Mouse (Mus musculus) left cerebral cortex, adult 2 months (tissue): ENCODE results near the gene Cnksr3. TPM values are rescaled to one million over a fixed set of nuclear protein-coding genes. Genes with fewer than 3 reads are reported as not detected.

Experiments
- DNase-seq, 2 experiments: peaks; one replicate each; pipeline ENCODE4 v3.0.0; 2021 to 2022; ENCODE audit warnings: low spot score in 2 of 2, mixed read lengths in 1 of 2; ENCODE audit errors: extremely low spot score in 1 of 2
- H3K27ac ChIP-seq: fragments of 200-600 bp; 2 replicates; pipeline ENCODE4 v1.8.1; 2022
- H3K4me3 ChIP-seq: fragments of 200-600 bp; 2 replicates; pipeline ENCODE4 v1.8.1; 2022
- CTCF ChIP-seq: fragments of 200-600 bp; IDR thresholded peaks from 2 replicates; pipeline ENCODE4 v1.8.1; 2022; ENCODE audit warnings: antibody characterized with exemption, mild to moderate bottlenecking, moderate library complexity
- intact Hi-C: fragments of 180-260 bp; cut with DNase I; formaldehyde crosslinking; loops from one replicate; pipeline ENCODE4 v1.15.1; 2025
- long read RNA-seq, 2 experiments: library from polyadenylated mRNA; stranded (forward); transcript quantifications; one replicate each; pipeline ENCODE4 v2.0.0; 2021; ENCODE audit warnings: borderline mapping rate in 2 of 2
- total RNA-seq, 2 experiments: library from RNA; stranded (reverse); gene quantifications; 2 replicates each; pipeline ENCODE4 v1.2.3; 2021

Cnksr3 gene
- total RNA-seq: 1 to 10 TPM; 3.9 to 5.2 TPM
- long read RNA-seq, experiment 1, partial matches to known transcripts: 1 of 5 reads
- long read RNA-seq, experiment 1, other reads (novel, unspliced or antisense): 0 of 5 reads
- long read RNA-seq, experiment 2, partial matches to known transcripts: 0 of 5 reads
- long read RNA-seq, experiment 2, other reads (novel, unspliced or antisense): 1 of 5 reads

DNA sequence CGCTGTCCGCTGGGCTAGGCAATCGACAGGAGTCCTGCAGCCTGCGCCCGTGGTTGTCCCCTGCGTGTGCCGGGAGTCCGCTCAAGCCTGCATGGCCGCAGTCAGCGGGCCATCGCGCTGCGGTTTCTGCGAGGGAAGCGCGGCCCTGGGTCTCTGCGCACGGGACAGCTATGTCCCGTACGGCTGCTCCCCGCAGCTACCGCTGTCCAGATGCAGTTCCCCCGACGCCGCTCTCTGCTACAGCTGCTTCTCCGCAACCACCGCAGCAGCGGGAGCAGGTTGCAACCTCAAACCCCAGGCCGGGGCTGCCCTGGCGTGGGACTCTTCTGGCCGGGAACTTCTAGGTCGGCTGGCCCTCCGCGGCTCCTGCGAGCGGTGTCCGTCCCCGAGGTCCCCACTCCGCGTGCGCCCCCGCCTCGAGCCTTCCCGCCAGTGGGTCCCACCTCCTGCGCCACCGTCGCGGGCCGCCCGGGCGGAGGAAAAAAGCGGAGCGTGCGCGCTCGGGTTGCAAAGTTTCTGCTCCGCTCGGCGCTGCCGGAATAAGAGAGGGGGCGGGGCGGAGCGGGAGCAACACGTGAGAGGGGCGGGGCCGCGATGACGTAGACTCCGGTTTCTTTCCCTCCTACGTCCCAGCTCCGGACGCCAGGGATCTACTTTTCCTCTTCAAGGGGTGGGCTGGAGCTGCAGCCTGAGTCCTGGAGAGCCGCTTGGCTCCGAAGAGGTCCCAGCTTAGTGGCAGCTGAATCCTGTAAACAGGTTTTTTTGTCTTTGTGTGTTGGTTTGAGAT lies at the start of gene Cnksr3:
Gene Cnksr3, minus strand, starts transcription at position 542 of the 787 bp plus-strand sequence.
- intact Hi-C loops: loop anchor here (5.0 kb wide), 2 partner anchors 100 to 450 kb away; no protein-coding TSS in a partner anchor
- Histone ChIP-seq H3K4me3 (peak within 1 kb of the TSS; percentile 76), H3K27ac (peak within 1 kb of the TSS; percentile 70)
- peak; percentile 78 to 89 for DNase-seq
- TF ChIP-seq CTCF: no peak

- intact Hi-C loops: no loop called here
- Histone ChIP-seq H3K4me3 (no peak overlapping the region), H3K27ac (no peak overlapping the region)
- TF ChIP-seq CTCF: no peak
- DNase-seq: no peak
These were observed 48.4 kb upstream of the Cnksr3 start for GRCm38 (mm10) chr10:7260166-7261108.

DNA sequence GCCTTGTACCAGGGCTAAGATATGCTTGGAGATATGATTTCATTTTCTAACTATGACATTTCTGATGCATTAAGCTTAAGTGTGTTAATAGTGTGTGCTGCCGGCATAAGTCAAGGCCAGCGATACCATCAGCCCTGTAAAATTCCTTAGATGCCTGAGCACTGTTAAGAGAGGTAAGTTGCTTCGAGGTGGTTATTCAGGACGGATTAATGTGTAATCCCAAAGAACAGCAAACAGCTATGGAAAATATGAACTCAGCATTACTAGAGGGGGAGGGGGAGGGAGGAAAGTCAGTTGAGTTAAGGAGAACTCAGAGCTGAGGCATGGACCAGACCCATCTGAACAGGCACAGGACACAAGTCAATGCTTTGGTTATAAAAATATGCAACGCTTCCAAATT lies 46.6 kb upstream of the Cnksr3 start:
- TF ChIP-seq CTCF: no peak
- Histone ChIP-seq H3K27ac (no peak overlapping the region), H3K4me3 (no peak overlapping the region)
- no peak for DNase-seq
- intact Hi-C loops: no loop called here

- DNase-seq: no peak
- no peak overlapping the region for H3K4me3 ChIP-seq
- TF ChIP-seq CTCF: no peak
- intact Hi-C loops: no loop called here
- H3K27ac ChIP-seq: no peak overlapping the region
These were observed 38.4 kb upstream of the Cnksr3 start for GRCm38 (mm10) chr10:7250455-7250854.

DNA sequence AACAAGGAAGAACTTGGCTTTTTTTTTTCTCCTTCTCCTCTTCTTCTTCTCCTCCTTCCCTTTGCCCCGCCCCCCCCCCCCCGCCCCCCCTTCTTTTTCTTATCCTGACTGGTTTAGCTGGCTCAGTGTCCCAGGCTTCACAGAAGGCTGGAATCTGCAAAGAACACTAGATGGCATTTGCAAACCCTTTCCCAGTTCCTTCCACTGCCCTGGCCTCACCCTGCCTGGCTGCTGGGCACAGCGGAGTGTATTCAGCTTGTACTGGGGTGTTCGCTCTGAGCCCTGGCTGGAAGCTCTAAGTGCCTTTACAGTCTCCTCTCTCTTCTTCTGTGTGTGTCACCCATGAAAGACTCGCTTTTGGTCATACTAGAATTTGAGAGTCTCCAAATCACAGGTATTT lies 22.6 kb upstream of the Cnksr3 start:
- intact Hi-C loops: no loop called here
- no peak overlapping the region for H3K27ac ChIP-seq
- no peak for TF ChIP-seq CTCF
- DNase-seq: no peak
- H3K4me3 ChIP-seq: no peak overlapping the region

DNA sequence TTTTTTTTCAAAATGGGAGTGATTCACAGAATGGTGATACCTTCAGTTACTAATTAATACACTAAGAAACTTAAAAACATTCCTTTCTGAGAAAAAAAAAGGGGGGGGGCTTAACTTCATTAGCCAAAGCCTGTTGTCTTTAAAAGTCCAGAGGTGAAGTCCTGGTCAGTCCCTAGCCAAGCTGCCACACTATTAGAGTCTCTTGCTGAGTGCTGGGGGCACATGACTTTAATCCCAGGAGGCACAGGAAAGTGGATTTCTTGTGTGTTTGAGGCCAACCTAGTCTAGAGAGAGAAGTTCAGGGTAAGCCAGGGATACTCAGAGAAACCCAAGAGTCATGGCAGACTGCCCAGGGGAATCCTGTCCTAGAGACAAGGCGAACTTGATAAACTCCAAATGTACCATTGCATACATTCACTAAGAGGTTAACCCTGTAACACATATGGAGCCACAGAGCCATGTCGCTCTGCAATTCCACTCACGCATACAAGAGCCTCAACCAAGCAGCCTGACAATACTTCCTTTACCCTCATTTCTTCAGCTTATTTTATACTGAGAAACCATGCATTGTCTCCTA lies 5.6 kb upstream of the Cnksr3 start:
- no peak for DNase-seq
- no peak for TF ChIP-seq CTCF
- no peak overlapping the region for H3K4me3 ChIP-seq
- no peak overlapping the region for H3K27ac ChIP-seq
- intact Hi-C loops: no loop called here

DNA sequence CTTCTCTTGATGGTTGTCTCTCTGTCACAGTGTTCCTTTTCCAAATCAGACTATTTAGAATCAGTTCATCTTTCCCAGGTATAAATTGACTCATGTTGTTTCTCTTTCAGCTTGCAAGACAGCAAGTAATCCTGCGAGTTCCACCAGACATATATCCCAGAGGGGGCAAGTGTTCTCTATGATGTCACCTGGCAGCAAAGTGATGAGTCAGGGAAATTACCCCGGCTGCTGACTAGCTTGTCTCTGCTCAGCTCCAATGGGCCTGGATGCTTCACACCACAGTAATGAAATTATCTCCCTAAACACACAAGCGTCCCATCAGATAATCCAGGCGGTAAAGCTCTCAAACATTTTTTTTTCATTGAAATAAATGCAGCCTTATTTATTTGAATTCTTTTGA lies 2.7 kb upstream of the Cnksr3 start:
- no peak for DNase-seq
- Histone ChIP-seq H3K4me3 (no peak overlapping the region), H3K27ac (no peak overlapping the region)
- intact Hi-C loops: loop anchor here (5.0 kb wide), 2 partner anchors 102 to 448 kb away; no protein-coding TSS in a partner anchor
- TF ChIP-seq CTCF: no peak

DNA sequence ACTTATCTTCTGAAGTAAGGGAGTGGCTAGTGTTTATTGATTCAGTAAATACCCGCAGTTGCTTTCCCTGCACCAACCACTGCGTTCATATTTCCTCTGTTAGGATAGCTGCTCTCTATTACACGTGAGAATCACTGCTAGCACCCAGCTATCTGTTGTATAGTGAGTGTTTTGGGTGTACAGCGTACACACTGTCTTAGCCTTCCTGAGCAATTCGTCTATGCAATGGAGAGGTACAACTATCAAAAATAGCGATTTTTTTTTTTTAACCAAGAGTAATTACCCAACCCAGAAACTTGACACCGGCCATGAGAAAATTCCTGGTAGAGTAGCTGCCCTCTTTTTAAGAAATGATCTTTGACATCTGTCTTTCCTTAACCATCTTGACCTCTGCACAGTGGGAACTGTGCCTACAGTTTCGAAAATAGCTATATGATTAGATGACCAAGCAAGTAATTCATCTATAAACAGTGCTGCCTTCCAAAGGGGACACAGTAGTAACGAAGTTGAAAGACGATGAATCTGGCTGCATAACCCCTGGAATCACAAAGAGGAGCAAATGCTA lies 1.1 kb upstream of the Cnksr3 start:
- Histone ChIP-seq H3K4me3 (peak overlapping the region; percentile 76), H3K27ac (no peak overlapping the region)
- no peak for TF ChIP-seq CTCF
- intact Hi-C loops: loop anchor here (5.0 kb wide), 2 partner anchors 101 to 449 kb away; no protein-coding TSS in a partner anchor
- DNase-seq: no peak

DNA sequence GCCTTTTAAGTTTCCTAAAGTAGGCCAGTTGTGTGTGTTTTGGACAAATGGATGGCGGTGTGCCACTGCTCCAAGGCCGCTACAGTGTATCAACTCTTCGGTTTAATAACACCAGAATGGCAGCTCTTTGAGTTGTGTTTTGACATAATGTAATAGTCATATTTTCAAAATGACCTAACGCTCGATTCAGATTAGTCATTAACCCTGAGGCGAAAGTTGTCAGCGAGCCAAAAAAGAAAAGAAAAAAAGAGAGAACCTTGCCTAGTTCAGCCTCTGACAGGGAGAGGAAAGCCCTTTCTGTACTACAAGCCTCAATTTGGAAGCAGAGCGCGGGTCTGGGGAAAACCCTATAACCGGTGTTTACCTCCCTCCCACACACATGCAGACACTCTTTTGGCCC lies 500 bp upstream of the Cnksr3 start:
- no peak for TF ChIP-seq CTCF
- Histone ChIP-seq H3K27ac (peak overlapping the region; percentile 70), H3K4me3 (peak overlapping the region; percentile 76)
- intact Hi-C loops: loop anchor here (5.0 kb wide), 2 partner anchors 100 to 450 kb away; no protein-coding TSS in a partner anchor
- DNase-seq: no peak

- peak; percentile 63 for TF ChIP-seq CTCF
- peak overlapping the region; percentile 49 for H3K27ac ChIP-seq
- intact Hi-C loops: loop anchor here (5.0 kb wide), 2 partner anchors 99 to 451 kb away; no protein-coding TSS in a partner anchor
- peak; percentile 24 to 40 for DNase-seq
- H3K4me3 ChIP-seq: peak overlapping the region; percentile 76
These were observed 894 bp downstream of the Cnksr3 start for GRCm38 (mm10) chr10:7210991-7211695.
